22 mouse cellular contexts compared by ENCODE assay signal in the genomic region with DNA sequence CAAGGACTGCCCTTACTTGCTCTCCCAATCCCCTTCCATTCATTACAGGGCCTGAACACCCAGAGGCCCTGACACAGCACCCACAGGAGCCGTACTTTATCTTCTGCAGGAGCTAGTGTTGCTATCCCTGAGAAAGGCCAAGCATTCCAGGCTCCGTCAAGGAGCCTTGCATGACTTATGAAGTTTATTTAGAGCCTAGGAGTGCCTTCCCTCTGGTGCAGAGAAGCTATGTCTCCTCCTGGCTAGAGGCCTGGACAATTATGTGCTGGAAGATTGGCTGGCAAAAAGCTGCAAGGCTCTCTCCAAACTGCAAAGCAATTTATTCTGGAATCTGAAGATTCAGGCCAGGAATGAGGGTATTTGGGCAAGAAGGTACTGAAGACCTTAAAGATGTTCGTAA.
DNase-seq lines count a peak whose midpoint lies in the region; ATAC-seq and TF ChIP-seq lines count a peak whose summit lies in the region.
"Had no signal": no experiment of that assay in that cellular context is flagged by ENCODE, and none has a peak within 500 bp of the region (broad histone marks: within the 10 kb centered on the region; RNA-seq: fewer than 3 reads in every experiment).

No protein-coding gene starts in this region.

- no peak overlapping the region for H3K4me2 ChIP-seq in heart, embryonic 13.5 days
- H3K4me2 ChIP-seq in hindbrain, embryonic 16.5 days (ENCODE audit: low read length) = no peak overlapping the region
- H3K4me2 ChIP-seq: heart, embryonic 11.5 days; liver, embryonic 12.5 days; neural tube, embryonic 15.5 days had no signal

- H3K9me3 ChIP-seq in heart, embryonic 13.5 days = no peaks in the 10 kb centered on the region
- no peaks in the 10 kb centered on the region for H3K9me3 ChIP-seq in hindbrain, embryonic 16.5 days (ENCODE audit: control insufficient read depth, low read length)
- H3K9me3 ChIP-seq: liver, embryonic 12.5 days; neural tube, embryonic 15.5 days had no signal

- no peak for ATAC-seq in heart, embryonic 13.5 days (ENCODE audit: extremely low read depth, insufficient number of reproducible peaks, low FRiP score, low TSS enrichment)
- ATAC-seq in hindbrain, embryonic 16.5 days = no peak
- no peak for ATAC-seq in inflammation-experienced regulatory T-cells, adult 6 months
- ATAC-seq: forebrain, embryonic 14.5 days; hindbrain, postnatal 0 days; liver, embryonic 12.5 days; Patski had no signal

- H3K27ac ChIP-seq in heart, embryonic 13.5 days (replicated peaks) = 0 out of 2 replicates have a peak overlapping the region, but pooled peaks have one; percentile 15
- no peak overlapping the region for H3K27ac ChIP-seq in heart, adult 2 months
- peak overlapping the region; percentile 10; the same call in 1 of the 2 replicates for H3K27ac ChIP-seq in embryonic fibroblast, embryonic 13.5 days (ENCODE audit: insufficient read depth, low read length)
- no peak overlapping the region for H3K27ac ChIP-seq in hindbrain, embryonic 16.5 days (ENCODE audit: low read depth, low read length)
- H3K27ac ChIP-seq: hindbrain, postnatal 0 days; liver, embryonic 12.5 days; neural tube, embryonic 15.5 days had no signal

- no peak for DNase-seq in heart, adult 2 months
- peak; percentile 40 for DNase-seq in NIH3T3 (ENCODE audit: low read depth)
- DNase-seq in lung, postnatal 14 days = peak; percentile 26
- DNase-seq: B cell, adult 2 months; cerebellum, adult 9-10 months; heart, postnatal 36 days; left cerebral cortex, postnatal 4 days; midbrain, embryonic 14.5 days; right cerebral cortex, postnatal 4 days; thymus, postnatal 4 days had no signal

- no peaks in the 10 kb centered on the region for H3K27me3 ChIP-seq in heart, embryonic 13.5 days (replicated peaks)
- H3K27me3 ChIP-seq in heart, adult 2 months (ENCODE audit: control insufficient read depth, insufficient read depth, low read length) = no peaks in the 10 kb centered on the region
- H3K27me3 ChIP-seq in hindbrain, embryonic 16.5 days (replicated peaks; ENCODE audit: control insufficient read depth, insufficient read depth, low read length) = no peaks in the 10 kb centered on the region
- H3K27me3 ChIP-seq: liver, embryonic 12.5 days; neural tube, embryonic 15.5 days; Patski had no signal

- 57% methylated on average over 3 of the region's 3 CpGs for WGBS in heart, embryonic 13.5 days
- 59% methylated on average over 3 of the region's 3 CpGs for WGBS in heart, adult 2 months
- 87% methylated on average over 3 of the region's 3 CpGs for WGBS in hindbrain, embryonic 16.5 days

- H3K4me3 ChIP-seq in heart, embryonic 13.5 days = no peak overlapping the region
- no peak overlapping the region for H3K4me3 ChIP-seq in heart, adult 2 months
- no peak overlapping the region for H3K4me3 ChIP-seq in embryonic fibroblast, embryonic 13.5 days (ENCODE audit: insufficient read depth, low read length)
- H3K4me3 ChIP-seq in hindbrain, embryonic 16.5 days (ENCODE audit: low read length) = no peak overlapping the region
- H3K4me3 ChIP-seq: erythroblast, embryonic 14.5 days; liver, embryonic 12.5 days; myocyte; neural tube, embryonic 15.5 days had no signal

- no peak for TF ChIP-seq EP300 in heart, adult 2 months (IDR thresholded peaks at IDR 0.05; ENCODE audit: insufficient read depth, low read depth, low read length)

- H3K4me1 ChIP-seq in heart, embryonic 13.5 days = peaks cover 16% of the 10 kb centered on the region
- no peaks in the 10 kb centered on the region for H3K4me1 ChIP-seq in heart, adult 2 months (ENCODE audit: control insufficient read depth, insufficient read depth, low read length)
- no peaks in the 10 kb centered on the region for H3K4me1 ChIP-seq in embryonic fibroblast, embryonic 13.5 days (ENCODE audit: control insufficient read depth, insufficient read depth, low read length)
- H3K4me1 ChIP-seq in hindbrain, embryonic 16.5 days (ENCODE audit: control insufficient read depth, insufficient read depth, low read depth, low read length) = no peaks in the 10 kb centered on the region
- H3K4me1 ChIP-seq: liver, embryonic 12.5 days; neural tube, embryonic 15.5 days had no signal

- intact Hi-C loops in heart, adult 2 months (cut with DNase I) = no loop called here

- TF ChIP-seq POLR2A in heart, adult 2 months (IDR thresholded peaks at IDR 0.05; ENCODE audit: insufficient read depth, low read depth, low read length) = no peak
- no peak for TF ChIP-seq POLR2A in embryonic fibroblast, embryonic 13.5 days (IDR thresholded peaks at IDR 0.05; ENCODE audit: low read depth, low read length)

- H3K36me3 ChIP-seq in heart, embryonic 13.5 days = no peaks in the 10 kb centered on the region
- H3K36me3 ChIP-seq in heart, adult 2 months (ENCODE audit: control insufficient read depth, insufficient read depth, low read length) = no peaks in the 10 kb centered on the region
- H3K36me3 ChIP-seq in hindbrain, embryonic 16.5 days (ENCODE audit: control insufficient read depth, insufficient read depth, low read length) = no peaks in the 10 kb centered on the region
- H3K36me3 ChIP-seq: liver, embryonic 12.5 days; neural tube, embryonic 15.5 days had no signal

- no peak for TF ChIP-seq CTCF in heart, adult 2 months (IDR thresholded peaks at IDR 0.05)
- no peak for TF ChIP-seq CTCF in embryonic fibroblast, embryonic 13.5 days (IDR thresholded peaks at IDR 0.05; ENCODE audit: borderline replicate concordance, insufficient read depth, low read length)

- no peaks in the 10 kb centered on the region for H3K79me2 ChIP-seq in heart, adult 2 months (replicated peaks; ENCODE audit: control insufficient read depth, insufficient read depth, low read length)

- no peak overlapping the region for H3K9ac ChIP-seq in heart, embryonic 13.5 days
- no peak overlapping the region for H3K9ac ChIP-seq in heart, adult 2 months (ENCODE audit: low read depth, low read length)
- no peak overlapping the region for H3K9ac ChIP-seq in hindbrain, embryonic 16.5 days (ENCODE audit: low read depth, low read length)
- H3K9ac ChIP-seq: liver, embryonic 12.5 days; neural tube, embryonic 15.5 days had no signal

Comparison
In these comparisons a context has a peak if more than half of its experiments do, and no peak if none do; other contexts are left out.
1. H3K27ac ChIP-seq: peak in heart, embryonic 13.5 days (single experiment) and embryonic fibroblast, embryonic 13.5 days (single experiment); none in heart, adult 2 months (single experiment) and hindbrain, embryonic 16.5 days (single experiment).
2. DNase-seq: peak in NIH3T3 (single experiment) and lung, postnatal 14 days (single experiment); none in heart, adult 2 months (0 of 2).